Mouse (Mus musculus): Measurements from ENCODE around the gene Arhgap15.

- TF ChIP-seq ZNF384 (IDR thresholded peaks at IDR 0.05; ENCODE audit: low read depth, low read length) (no peak), CTCF (IDR thresholded peaks at IDR 0.05 in 2 of 3, conservative IDR thresholded peaks at IDR 0.05 in 1 of 3; ENCODE audit: control insufficient read depth in 1 of 3, insufficient read depth in 1 of 3, low read depth in 2 of 3, low read length in 3 of 3, poor library complexity in 1 of 3, severe bottlenecking in 1 of 3) (no peak), MAZ (IDR thresholded peaks at IDR 0.05; ENCODE audit: low read depth, low read length) (no peak), POLR2A (IDR thresholded peaks at IDR 0.05; ENCODE audit: control insufficient read depth in 1 of 2, insufficient read depth in 1 of 2, low read depth in 1 of 2, low read length in 2 of 2, poor library complexity in 1 of 2) (no peak), UBTF (IDR thresholded peaks at IDR 0.05; ENCODE audit: borderline replicate concordance, insufficient read depth, low read depth, low read length) (no peak), ELF1 (IDR thresholded peaks at IDR 0.05; ENCODE audit: low read depth, low read length) (no peak), TBP (IDR thresholded peaks at IDR 0.05; ENCODE audit: low read depth, low read length) (no peak), GATA1 (IDR thresholded peaks at IDR 0.05; ENCODE audit: low read depth, low read length) (no peak), KAT2A (conservative IDR thresholded peaks at IDR 0.05; ENCODE audit: low read depth, low read length) (no peak), TAL1 (IDR thresholded peaks at IDR 0.05; ENCODE audit: low read length) (no peak), RCOR1 (IDR thresholded peaks at IDR 0.05; ENCODE audit: low read depth, low read length) (no peak), NELFE (IDR thresholded peaks at IDR 0.05; ENCODE audit: low read depth, low read length) (no peak), SIN3A (IDR thresholded peaks at IDR 0.05; ENCODE audit: low read length) (no peak)
These were observed 372.5 kb downstream of the Arhgap15 start for GRCm38 (mm10) chr2:44121162-44121561.
